Mouse (Mus musculus) gonadal fat pad, adult 2 months (tissue): ENCODE data around the gene 1500009C09Rik. TPM values are rescaled to one million over a fixed set of nuclear protein-coding genes. Genes with fewer than 3 reads are reported as not detected.

ENCODE experiments used
- polyA plus RNA-seq: library from polyadenylated mRNA; depleted of rRNA; stranded (reverse); fragments of >200 nt; gene quantifications from 2 replicates; pipeline ENCODE4 v1.2.3, GENCODE M21; 2012; rRNA removed

Gene 1500009C09Rik
- polyA plus RNA-seq, 1 experiment, result not detected

Other genes starting within 250 kb of the 1500009C09Rik start
- gene Desi1, start 218.5 kb upstream of the 1500009C09Rik start, polyA plus RNA-seq, result 28.0 and 30.0 TPM in 2 replicates
- gene Snu13, start 204.8 kb upstream of the 1500009C09Rik start, polyA plus RNA-seq, result 71.8 and 84.4 TPM in 2 replicates
- 0.09 and 0.15 TPM in 2 replicates for gene 4930407I10Rik, start 193.2 kb upstream of the 1500009C09Rik start, polyA plus RNA-seq
- 0.04 and 0.06 TPM in 2 replicates for gene Mei1, start 182.4 kb upstream of the 1500009C09Rik start, polyA plus RNA-seq
- gene Ccdc134, start 124.5 kb upstream of the 1500009C09Rik start, polyA plus RNA-seq, result 11.7 and 16.5 TPM in 2 replicates
- 135 and 139 TPM in 2 replicates for gene Srebf2, start 105.2 kb upstream of the 1500009C09Rik start, polyA plus RNA-seq
- 0.22 and 0.27 TPM in 2 replicates for gene Shisa8, start 39.6 kb upstream of the 1500009C09Rik start, polyA plus RNA-seq
- 0.19 and 0.61 TPM in 2 replicates for gene Tnfrsf13c, start 28.0 kb upstream of the 1500009C09Rik start, polyA plus RNA-seq
- gene Cenpm, start 7.6 kb upstream of the 1500009C09Rik start, polyA plus RNA-seq, result 3.4 and 5.7 TPM in 2 replicates
- 1.2 and 1.3 TPM in 2 replicates for gene Sept3, start 22.5 kb downstream of the 1500009C09Rik start, polyA plus RNA-seq
- gene Wbp2nl, start 46.6 kb downstream of the 1500009C09Rik start, polyA plus RNA-seq, result 0.71 and 0.73 TPM in 2 replicates
- gene Naga, start 86.5 kb downstream of the 1500009C09Rik start, polyA plus RNA-seq, result 123 and 151 TPM in 2 replicates
- gene Pheta2, start 86.5 kb downstream of the 1500009C09Rik start, polyA plus RNA-seq, result 1.5 and 1.6 TPM in 2 replicates
- 228 and 229 TPM in 2 replicates for gene Smdt1, start 86.6 kb downstream of the 1500009C09Rik start, polyA plus RNA-seq
- gene Ndufa6, start 101.9 kb downstream of the 1500009C09Rik start, polyA plus RNA-seq, result 302 and 385 TPM in 2 replicates
- 31.0 and 34.7 TPM in 2 replicates for gene Cyp2d22, start 127.9 kb downstream of the 1500009C09Rik start, polyA plus RNA-seq
- not detected in 2 replicates for gene Cyp2d11, start 141.6 kb downstream of the 1500009C09Rik start, polyA plus RNA-seq
- gene Cyp2d10, start 154.8 kb downstream of the 1500009C09Rik start, polyA plus RNA-seq, result 0.14 and 1.6 TPM in 2 replicates
- 0.62 and 0.72 TPM in 2 replicates for gene Cyp2d9, start 181.0 kb downstream of the 1500009C09Rik start, polyA plus RNA-seq